Mouse (Mus musculus) lung, postnatal 4 days (tissue): ENCODE measurements around the gene Maml1.

Experiments
- DNase-seq, 2 experiments: peaks; one replicate each; pipeline ENCODE4 v3.0.0; 2021

The Maml1 gene

DNA sequence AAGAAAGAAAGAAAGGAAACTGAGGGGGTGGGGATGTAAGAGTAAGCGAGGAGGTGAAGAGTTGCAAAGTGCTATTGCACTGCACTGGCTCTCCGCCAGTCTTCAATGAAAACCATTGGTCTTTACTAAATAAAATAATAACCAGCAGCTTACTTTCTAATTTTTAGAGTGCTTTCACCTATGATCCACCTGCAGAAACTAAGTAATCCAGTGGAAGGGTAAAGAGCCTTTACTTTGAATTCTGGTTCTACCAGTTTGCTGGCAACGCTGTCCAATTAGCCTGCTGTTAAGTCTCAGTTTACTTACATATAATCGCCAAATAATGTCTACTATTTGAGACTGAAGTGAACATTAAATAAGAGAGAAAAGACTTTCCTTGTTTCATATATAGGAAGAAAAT is 13.1 kb downstream of the Maml1 start:
- DNase-seq = no peak

- DNase-seq = peak in 1 of 2 experiments; percentile 3
These were observed 14.4 kb downstream of the Maml1 start for GRCm38 (mm10) chr11:50277706-50278105.

- peak in 1 of 2 experiments; percentile 3 for DNase-seq
These were observed 15.1 kb downstream of the Maml1 start for GRCm38 (mm10) chr11:50277025-50277424.

GRCm38 (mm10) chr11:50275568-50276151 is 16.5 kb downstream of the Maml1 start:
- DNase-seq = no peak

- no peak for DNase-seq
These were observed 17.0 kb downstream of the Maml1 start for GRCm38 (mm10) chr11:50275077-50275476.

DNA sequence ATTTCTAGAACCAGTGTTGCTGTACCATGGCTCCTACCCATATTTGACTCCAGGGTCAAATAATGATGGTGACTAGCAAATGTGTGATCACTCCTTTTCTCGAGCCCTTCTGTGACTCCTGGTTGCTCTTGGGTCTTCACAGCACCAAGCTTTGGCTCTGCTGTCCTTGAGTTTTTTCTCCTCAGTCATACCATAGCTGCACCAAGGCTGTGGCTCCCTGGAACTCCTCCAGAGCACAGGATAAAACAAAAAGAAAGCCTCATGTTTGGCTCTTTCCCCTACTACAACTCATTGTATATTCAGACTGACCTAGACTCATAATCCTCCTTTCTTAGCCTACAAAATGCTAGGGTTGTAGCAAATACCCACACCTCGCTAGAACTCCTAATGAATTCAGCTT is 19.3 kb downstream of the Maml1 start:
- DNase-seq = no peak

DNA sequence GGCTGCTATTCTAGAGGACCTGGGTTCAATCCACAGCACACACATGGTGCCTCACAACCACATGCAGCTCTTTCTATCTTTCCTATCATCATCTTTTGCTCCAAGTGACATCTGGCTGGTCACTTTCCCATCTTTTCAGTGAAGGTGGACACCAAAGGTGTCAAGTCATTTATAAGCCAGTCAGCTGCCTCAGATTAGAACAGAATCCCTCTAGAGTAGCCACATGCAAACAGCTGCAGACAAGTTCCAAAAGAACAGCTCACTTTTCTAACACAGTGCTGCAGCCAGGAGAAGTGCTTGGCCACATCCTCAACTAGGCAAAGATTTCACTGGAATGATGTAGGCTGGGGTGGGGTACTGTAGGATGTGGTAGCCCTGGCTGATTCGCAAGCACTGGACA is 22.2 kb downstream of the Maml1 start:
- no peak for DNase-seq

GRCm38 (mm10) chr11:50269163-50269562 is 22.9 kb downstream of the Maml1 start:
- DNase-seq = peak in 1 of 2 experiments; percentile 50

DNA sequence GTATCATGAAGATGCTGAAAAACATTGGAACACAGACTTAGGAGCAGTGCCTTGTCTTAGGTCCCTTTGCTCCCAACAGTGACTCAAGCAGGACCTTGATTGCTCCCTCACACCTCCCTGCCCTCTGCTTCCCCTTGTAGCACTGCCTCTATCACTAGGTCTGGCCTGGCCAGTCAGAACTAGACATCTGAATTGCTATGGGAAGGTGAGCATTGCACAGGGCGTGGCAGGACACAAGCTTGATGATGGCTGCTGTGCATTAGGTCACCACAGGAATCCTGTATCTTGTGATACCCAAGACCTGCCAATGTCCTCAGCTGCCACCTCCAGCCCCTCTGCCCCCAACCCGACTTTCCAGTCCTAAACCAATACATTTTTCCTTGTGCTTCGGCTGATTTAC is 25.1 kb downstream of the Maml1 start:
- DNase-seq = no peak

GRCm38 (mm10) chr11:50265931-50266330 is 26.2 kb downstream of the Maml1 start:
- peak in 1 of 2 experiments; percentile 75 for DNase-seq

GRCm38 (mm10) chr11:50263198-50263597 is 28.9 kb downstream of the Maml1 start:
- peak; percentile 43 to 86 for DNase-seq

GRCm38 (mm10) chr11:50262020-50262419 is 30.1 kb downstream of the Maml1 start:
- peak; percentile 50 to 56 for DNase-seq

DNA sequence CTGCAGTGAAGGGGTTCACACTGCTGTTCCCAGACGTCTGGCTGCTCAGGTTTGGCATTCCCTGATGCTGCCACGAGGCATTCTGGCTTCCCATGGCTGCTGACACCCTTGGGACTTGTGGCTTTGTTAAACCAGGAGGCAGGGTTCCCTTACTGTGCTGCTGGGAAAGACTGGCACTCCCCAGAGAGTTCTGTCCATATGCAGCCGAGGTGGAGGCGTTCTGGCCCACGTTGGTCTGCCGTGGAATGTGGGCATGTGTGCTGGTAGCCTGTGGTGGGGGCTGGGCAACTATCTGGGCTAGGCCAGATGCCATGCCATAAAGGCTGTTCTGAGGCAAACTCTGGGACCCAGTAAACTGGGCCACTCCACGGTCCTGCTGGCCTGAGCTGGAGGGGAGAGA is 33.8 kb downstream of the Maml1 start:
- DNase-seq = no peak

GRCm38 (mm10) chr11:50256615-50257014 is 35.5 kb downstream of the Maml1 start:
- no peak for DNase-seq

DNA sequence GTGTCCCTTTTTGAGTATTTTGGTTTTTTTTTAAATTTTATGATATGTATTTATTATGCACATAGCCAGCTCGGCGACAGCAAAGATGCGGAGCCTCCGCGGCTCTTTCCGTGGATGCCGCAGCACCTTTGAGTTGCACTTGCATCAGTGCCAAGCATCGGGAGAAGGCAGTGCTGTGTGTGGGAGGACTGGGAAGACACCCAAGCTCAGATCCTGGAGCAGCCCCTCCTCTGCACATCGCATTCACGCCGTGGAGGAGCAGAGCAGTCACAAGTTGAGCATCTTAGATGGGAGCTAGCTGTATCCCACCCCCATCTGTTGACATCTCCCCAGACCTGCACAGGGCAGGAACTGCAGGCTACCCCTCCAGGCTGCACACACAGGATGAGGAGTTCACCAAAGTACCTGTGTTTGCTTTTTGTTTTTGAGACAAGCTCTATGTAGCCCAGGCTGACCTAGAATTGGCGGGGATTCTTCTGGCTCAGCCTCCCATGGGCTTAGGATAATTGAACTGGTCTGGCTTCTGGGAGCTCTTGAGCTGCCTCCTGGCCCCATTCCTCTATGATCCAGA is 38.0 kb downstream of the Maml1 start:
- no peak for DNase-seq

DNA sequence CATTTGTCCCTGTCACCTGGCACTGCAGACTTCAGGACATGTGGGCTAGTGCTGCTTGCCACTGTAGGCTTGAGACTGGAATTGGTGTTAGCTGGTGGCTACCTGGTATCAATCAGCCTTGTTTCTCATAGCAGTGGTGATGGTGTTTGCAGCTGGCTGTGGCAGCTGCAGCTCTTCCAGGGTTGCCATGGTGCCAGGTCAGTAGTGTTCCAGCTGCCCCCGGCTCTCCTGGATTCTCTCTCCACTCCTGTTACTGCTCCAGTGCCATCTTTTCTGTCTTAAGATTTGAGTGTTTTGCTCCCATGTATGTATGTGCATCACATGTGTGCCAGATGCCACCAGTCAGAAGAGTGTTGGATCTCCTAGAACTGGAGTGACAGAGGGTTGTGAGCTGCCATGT is 38.7 kb downstream of the Maml1 start:
- DNase-seq = no peak

DNA sequence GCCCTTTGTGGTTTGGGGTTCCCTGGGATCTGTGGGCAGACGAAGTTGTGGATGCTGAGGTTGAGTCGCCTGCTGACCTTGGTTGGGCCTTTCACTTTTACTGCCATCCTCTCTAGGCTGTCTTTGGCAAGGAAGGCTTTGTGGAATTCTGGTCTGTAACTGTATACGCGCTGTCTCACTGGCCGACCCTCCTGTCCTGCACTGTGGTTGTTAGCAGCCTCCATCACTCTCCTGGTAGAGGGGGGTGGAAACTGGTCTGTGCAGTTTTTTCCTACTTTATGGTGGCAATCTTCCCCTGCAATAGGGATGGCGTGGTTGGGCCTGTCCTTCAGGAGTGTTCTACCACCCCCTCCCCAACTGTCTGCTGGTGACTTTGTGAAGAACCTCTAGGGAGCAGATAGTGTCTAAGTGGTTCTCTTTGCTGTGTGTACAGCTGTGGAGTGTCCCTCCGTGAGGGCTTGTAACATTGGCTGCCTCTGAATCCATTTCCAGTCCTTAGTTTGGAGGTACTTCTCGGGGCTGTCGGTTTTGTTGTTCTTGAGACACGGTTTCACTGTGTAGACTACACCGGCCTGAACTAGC is 39.3 kb downstream of the Maml1 start:
- DNase-seq = no peak

GRCm38 (mm10) chr11:50252166-50252565 is 39.9 kb downstream of the Maml1 start:
- DNase-seq = peak; percentile 40 to 52

- DNase-seq = no peak
These were observed 43.5 kb downstream of the Maml1 start for GRCm38 (mm10) chr11:50248473-50249171.

- no peak for DNase-seq
These were observed 46.8 kb downstream of the Maml1 start for GRCm38 (mm10) chr11:50245269-50245668.

DNA sequence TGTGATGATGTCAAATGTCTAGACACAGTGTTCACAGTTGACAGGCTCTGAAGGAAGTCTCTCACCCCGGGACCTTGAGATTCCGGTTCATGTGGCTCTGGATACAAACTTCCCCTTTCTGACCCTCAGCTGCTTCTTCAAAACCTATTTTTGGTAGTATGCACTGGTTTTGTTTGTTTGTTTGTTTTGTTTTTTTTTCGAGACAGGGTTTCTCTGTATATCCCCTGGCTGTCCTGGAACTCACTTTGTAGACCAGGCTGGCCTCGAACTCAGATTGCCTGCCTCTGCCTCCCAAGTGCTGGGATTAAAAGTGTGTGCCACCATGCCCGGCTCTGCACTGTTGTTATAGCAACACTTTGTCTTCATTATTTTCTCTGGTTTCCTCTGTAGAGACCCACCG is 48.2 kb downstream of the Maml1 start:
- DNase-seq = no peak

- peak in 1 of 2 experiments; percentile 25 for DNase-seq
These were observed 51.7 kb downstream of the Maml1 start for GRCm38 (mm10) chr11:50240235-50240911.
